Mouse (Mus musculus): ENCODE results near the gene Nedd4. TPM values are rescaled to one million over a fixed set of nuclear protein-coding genes. Genes with fewer than 3 reads are reported as not detected.

The Nedd4 gene
- polyA plus RNA-seq, 1 experiment from 2014 or later, result 142 TPM

DNA sequence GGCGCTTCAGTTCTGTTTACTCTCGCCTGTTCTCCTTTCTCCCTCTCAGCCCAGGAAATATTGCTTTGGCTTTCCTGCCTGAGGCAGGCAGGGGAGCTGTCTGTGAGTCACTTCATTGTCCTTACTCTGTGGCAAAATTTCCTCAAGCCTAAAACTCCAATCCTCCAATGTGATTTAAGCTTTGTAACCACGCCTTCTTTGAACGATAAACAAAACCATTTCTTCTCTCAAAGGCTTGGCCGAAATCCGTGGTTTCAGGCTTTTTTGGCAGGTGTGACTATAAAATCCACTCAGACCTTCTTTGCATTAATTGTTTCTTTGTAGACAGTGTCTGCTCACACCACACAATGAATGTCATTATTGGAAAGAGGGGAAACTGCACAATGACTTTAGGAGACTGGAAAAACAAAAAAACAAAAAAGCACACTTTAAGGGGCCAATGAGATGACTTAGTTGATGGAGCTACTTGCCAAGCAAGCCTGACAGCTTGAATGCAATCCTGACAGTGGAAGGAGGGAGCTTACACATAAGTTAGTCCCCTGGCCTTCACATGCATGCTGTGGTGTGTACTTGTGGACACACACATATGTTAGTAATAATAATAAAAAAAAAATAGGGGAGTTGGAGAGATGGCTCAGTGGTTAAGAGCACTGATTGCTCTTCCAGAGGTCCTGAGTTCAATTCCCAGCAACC is 17.6 kb upstream of the Nedd4 start:
- H3K27me3 ChIP-seq (replicated peaks; ENCODE audit: control insufficient read depth, insufficient read depth, low read length), result no peaks in the 10 kb centered on the region
- ATAC-seq, result no peak
- H3K4me2 ChIP-seq (replicated peaks; ENCODE audit: low read depth), result no peak overlapping the region
- peak; percentile 8; the same call in 1 of the 2 replicates for TF ChIP-seq CTCF (IDR thresholded peaks at IDR 0.05; ENCODE audit: low read depth)
- H3K36me3 ChIP-seq (ENCODE audit: control insufficient read depth, insufficient read depth), result no peaks in the 10 kb centered on the region
- WGBS, result 27% methylated on average over 6 of the region's 6 CpGs
- peak overlapping the region; percentile 37; the same call in 1 of the 2 replicates for H3K27ac ChIP-seq (ENCODE audit: low read depth, low read length)
- H3K4me1 ChIP-seq (replicated peaks; ENCODE audit: control insufficient read depth, insufficient read depth, low read length), result peaks cover 8% of the 10 kb centered on the region; the same call in 1 of the 2 replicates
- H3K9ac ChIP-seq (ENCODE audit: low read depth, low read length), result no peak overlapping the region
- no peak overlapping the region for H3K4me3 ChIP-seq (ENCODE audit: low read depth, low read length)
- H3K9me3 ChIP-seq (ENCODE audit: control insufficient read depth), result no peaks in the 10 kb centered on the region

DNA sequence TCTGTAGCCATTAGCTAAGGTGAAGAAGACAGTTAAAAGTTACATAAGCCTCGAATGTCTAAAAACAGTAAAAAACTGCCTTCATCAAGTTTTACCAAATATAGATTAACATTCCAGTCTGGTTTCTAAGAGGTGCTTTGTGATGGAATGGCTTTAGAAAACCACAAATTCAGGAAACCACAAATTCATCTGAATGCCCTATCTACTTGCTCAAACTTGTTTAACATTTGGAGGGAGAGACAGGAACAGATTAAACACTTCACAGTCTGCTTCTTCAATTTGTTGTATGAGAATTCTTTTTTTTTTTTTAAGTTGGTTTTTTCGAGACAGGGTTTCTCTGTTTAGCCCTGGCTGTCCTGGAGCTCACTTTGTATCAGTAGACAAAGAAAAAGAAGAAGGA is 12.4 kb upstream of the Nedd4 start:
- H3K4me3 ChIP-seq (ENCODE audit: low read depth, low read length), result no peak overlapping the region
- H3K27ac ChIP-seq (ENCODE audit: low read depth, low read length), result no peak overlapping the region
- H3K9me3 ChIP-seq (ENCODE audit: control insufficient read depth), result no peaks in the 10 kb centered on the region
- no peaks in the 10 kb centered on the region for H3K27me3 ChIP-seq (replicated peaks; ENCODE audit: control insufficient read depth, insufficient read depth, low read length)
- H3K36me3 ChIP-seq (ENCODE audit: control insufficient read depth, insufficient read depth), result no peaks in the 10 kb centered on the region
- no peak overlapping the region for H3K4me2 ChIP-seq (replicated peaks; ENCODE audit: low read depth)
- no peak for TF ChIP-seq CTCF (IDR thresholded peaks at IDR 0.05; ENCODE audit: low read depth)
- WGBS, result 49% methylated on average over 2 of the region's 2 CpGs
- no peak overlapping the region for H3K9ac ChIP-seq (ENCODE audit: low read depth, low read length)
- no peak for ATAC-seq
- H3K4me1 ChIP-seq (replicated peaks; ENCODE audit: control insufficient read depth, insufficient read depth, low read length), result no peaks in the 10 kb centered on the region

DNA sequence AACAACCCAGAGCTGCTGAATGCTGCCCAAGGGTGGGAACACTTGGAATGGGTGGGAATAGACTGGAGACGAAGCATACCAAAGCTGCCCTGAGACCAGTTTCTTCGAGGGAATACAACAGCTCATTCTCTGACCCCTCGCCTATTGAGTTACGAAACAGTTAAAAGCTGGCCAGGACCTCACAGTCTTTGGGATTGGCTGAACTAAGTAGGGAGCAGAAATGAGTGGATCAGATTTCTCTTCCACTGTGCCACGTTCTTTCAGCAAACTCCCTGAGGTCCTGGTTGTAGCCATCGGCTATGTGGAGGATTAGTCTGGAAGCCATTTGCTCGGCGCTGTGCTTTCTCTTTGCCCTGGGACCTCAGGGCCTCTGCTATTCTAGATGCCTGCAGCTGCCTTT is 9.2 kb upstream of the Nedd4 start:
- Histone ChIP-seq H3K36me3 (ENCODE audit: control insufficient read depth, insufficient read depth) (no peaks in the 10 kb centered on the region), H3K27ac (ENCODE audit: low read depth, low read length) (peak overlapping the region; percentile 17; the same call in 1 of the 2 replicates), H3K4me3 (ENCODE audit: low read depth, low read length) (no peak overlapping the region), H3K4me1 (replicated peaks; ENCODE audit: control insufficient read depth, insufficient read depth, low read length) (0 out of 2 replicates have a peak, but pooled peaks cover 3% of the 10 kb centered on the region), H3K9me3 (ENCODE audit: control insufficient read depth) (no peaks in the 10 kb centered on the region), H3K4me2 (replicated peaks; ENCODE audit: low read depth) (peak overlapping the region; percentile 37; the same call in 1 of the 2 replicates), H3K27me3 (replicated peaks; ENCODE audit: control insufficient read depth, insufficient read depth, low read length) (no peaks in the 10 kb centered on the region), H3K9ac (ENCODE audit: low read depth, low read length) (no peak overlapping the region)
- TF ChIP-seq CTCF (IDR thresholded peaks at IDR 0.05; ENCODE audit: low read depth), result no peak
- ATAC-seq, result no peak
- WGBS, result 31% methylated on average over 8 of the region's 8 CpGs

DNA sequence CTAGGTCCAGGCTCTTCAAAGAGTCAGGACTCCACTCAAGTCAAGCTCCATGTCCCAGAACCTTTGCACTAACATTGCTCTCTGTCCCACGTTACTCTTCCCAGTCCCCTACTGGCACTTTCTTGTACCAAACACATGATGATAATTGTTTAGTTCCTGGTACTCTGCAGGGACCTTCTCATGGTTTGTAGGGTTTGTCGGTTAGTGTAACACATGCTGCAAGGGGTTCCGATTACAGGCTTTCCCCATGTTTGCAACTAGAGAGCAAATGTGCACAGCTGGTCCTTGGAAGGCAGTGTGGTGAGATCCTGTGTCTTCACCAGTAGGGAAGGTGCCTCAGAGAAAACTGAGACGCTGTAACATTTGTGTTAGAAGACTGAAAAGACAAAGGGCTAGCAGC is 8.6 kb upstream of the Nedd4 start:
- H3K36me3 ChIP-seq (ENCODE audit: control insufficient read depth, insufficient read depth), result no peaks in the 10 kb centered on the region
- H3K27ac ChIP-seq (ENCODE audit: low read depth, low read length), result peak overlapping the region; percentile 17; the same call in 1 of the 2 replicates
- H3K4me1 ChIP-seq (replicated peaks; ENCODE audit: control insufficient read depth, insufficient read depth, low read length), result 0 out of 2 replicates have a peak, but pooled peaks cover 3% of the 10 kb centered on the region
- H3K9ac ChIP-seq (ENCODE audit: low read depth, low read length), result no peak overlapping the region
- no peak for ATAC-seq
- no peaks in the 10 kb centered on the region for H3K9me3 ChIP-seq (ENCODE audit: control insufficient read depth)
- H3K4me2 ChIP-seq (replicated peaks; ENCODE audit: low read depth), result no peak overlapping the region
- H3K27me3 ChIP-seq (replicated peaks; ENCODE audit: control insufficient read depth, insufficient read depth, low read length), result no peaks in the 10 kb centered on the region
- WGBS, result 58% methylated on average over 4 of the region's 4 CpGs
- H3K4me3 ChIP-seq (ENCODE audit: low read depth, low read length), result no peak overlapping the region
- TF ChIP-seq CTCF (IDR thresholded peaks at IDR 0.05; ENCODE audit: low read depth), result peak; percentile 28; the same call in 1 of the 2 replicates

DNA sequence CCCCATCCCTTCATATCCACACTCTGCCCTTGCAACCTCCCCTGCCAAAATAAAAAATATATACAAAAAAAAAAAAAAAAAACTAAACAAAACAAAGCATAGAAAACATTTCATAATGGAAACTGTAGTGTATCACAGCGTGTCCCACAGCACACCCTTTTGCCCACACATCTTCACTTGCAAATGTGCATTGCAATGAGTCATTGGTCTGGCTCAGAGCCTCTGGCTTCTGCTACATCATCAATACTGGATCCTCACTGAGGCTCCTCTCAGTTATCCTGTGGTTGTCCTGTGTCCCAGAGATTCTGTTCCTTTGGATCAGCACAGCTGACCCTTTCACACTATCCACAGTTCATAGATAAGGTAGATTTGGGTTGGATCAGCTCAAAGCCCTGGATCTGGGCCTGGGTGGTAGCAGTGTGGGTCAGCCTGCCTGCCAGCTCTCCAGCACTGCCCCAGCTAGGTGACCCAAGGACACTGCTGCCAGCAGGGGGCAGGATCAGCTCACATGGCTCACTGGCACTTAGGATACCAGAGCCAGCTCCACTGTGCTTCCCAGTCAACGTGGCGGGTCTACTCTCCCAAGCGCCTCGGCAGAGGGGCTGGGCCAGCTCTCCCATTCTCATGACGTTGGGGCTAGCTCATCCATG is 7.4 kb upstream of the Nedd4 start:
- H3K4me2 ChIP-seq (replicated peaks; ENCODE audit: low read depth), result no peak overlapping the region
- H3K27ac ChIP-seq (ENCODE audit: low read depth, low read length), result no peak overlapping the region
- peak; percentile 89 for TF ChIP-seq CTCF (IDR thresholded peaks at IDR 0.05; ENCODE audit: low read depth)
- no peaks in the 10 kb centered on the region for H3K36me3 ChIP-seq (ENCODE audit: control insufficient read depth, insufficient read depth)
- ATAC-seq, result peak; percentile 70
- H3K9me3 ChIP-seq (ENCODE audit: control insufficient read depth), result no peaks in the 10 kb centered on the region
- no peaks in the 10 kb centered on the region for H3K27me3 ChIP-seq (replicated peaks; ENCODE audit: control insufficient read depth, insufficient read depth, low read length)
- H3K4me1 ChIP-seq (replicated peaks; ENCODE audit: control insufficient read depth, insufficient read depth, low read length), result 0 out of 2 replicates have a peak, but pooled peaks cover 3% of the 10 kb centered on the region
- H3K4me3 ChIP-seq (ENCODE audit: low read depth, low read length), result no peak overlapping the region
- no peak overlapping the region for H3K9ac ChIP-seq (ENCODE audit: low read depth, low read length)
- WGBS, result 76% methylated on average over 6 of the region's 6 CpGs

DNA sequence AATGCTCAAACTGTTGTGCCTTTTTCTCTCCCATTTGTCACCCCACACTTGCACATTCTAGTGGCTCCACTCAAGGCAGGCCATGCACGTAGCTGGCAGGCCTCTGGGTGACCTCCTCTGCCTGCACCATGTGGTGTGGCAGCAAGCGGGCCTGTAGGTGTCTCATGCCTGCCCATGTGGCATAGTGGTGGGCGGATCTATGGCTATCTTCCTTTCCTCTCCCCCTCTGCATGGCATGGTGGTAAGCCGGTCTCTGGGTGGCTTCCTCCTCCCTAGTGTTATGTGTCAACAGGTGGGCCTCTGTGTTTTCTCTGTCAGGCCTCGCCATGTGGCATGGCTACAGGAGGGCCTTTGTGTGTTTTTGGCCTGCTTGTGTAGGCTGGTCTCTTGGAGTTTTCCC is 6.5 kb upstream of the Nedd4 start:
- WGBS, result 87% methylated on average over 5 of the region's 5 CpGs
- Histone ChIP-seq H3K4me1 (replicated peaks; ENCODE audit: control insufficient read depth, insufficient read depth, low read length) (0 out of 2 replicates have a peak, but pooled peaks cover 3% of the 10 kb centered on the region), H3K27ac (ENCODE audit: low read depth, low read length) (no peak overlapping the region), H3K27me3 (replicated peaks; ENCODE audit: control insufficient read depth, insufficient read depth, low read length) (no peaks in the 10 kb centered on the region), H3K9ac (ENCODE audit: low read depth, low read length) (no peak overlapping the region), H3K36me3 (ENCODE audit: control insufficient read depth, insufficient read depth) (no peaks in the 10 kb centered on the region), H3K9me3 (ENCODE audit: control insufficient read depth) (no peaks in the 10 kb centered on the region), H3K4me3 (ENCODE audit: low read depth, low read length) (no peak overlapping the region), H3K4me2 (replicated peaks; ENCODE audit: low read depth) (no peak overlapping the region)
- ATAC-seq, result no peak
- no peak for TF ChIP-seq CTCF (IDR thresholded peaks at IDR 0.05; ENCODE audit: low read depth)
